Mouse (Mus musculus) forebrain, embryonic 10.5 days (tissue): ENCODE measurements around the gene Rimklb. TPM values are rescaled to one million over a fixed set of nuclear protein-coding genes. Genes with fewer than 3 reads are reported as not detected.
"Not testable (repeated sequence)": the region's sequence is repeated elsewhere in the genome, so short reads cannot be mapped to it uniquely, and the experiment has no call there.

Experiments used
- DNase-seq: peaks from one replicate; pipeline ENCODE4 v3.0.0-alpha.2; 2017; ENCODE audit warnings: low spot score; ENCODE audit errors: extremely low spot score
- H3K27ac ChIP-seq: fragments of 300-500 bp; sonication (generic); 2 replicates; pipeline ENCODE4 v1.5.1; 2016; ENCODE audit warnings: mild to moderate bottlenecking
- H3K27me3 ChIP-seq: fragments of 300-500 bp; sonication (generic); 2 replicates; pipeline ENCODE4 v1.6.1; 2016; ENCODE audit warnings: mild to moderate bottlenecking; ENCODE audit not compliant: poor library complexity, severe bottlenecking
- H3K36me3 ChIP-seq: fragments of 300-500 bp; sonication (generic); replicated peaks from 2 replicates; pipeline ENCODE4 v1.6.1; 2016; ENCODE audit warnings: mild to moderate bottlenecking, moderate library complexity
- H3K4me1 ChIP-seq: fragments of 300-500 bp; sonication (generic); 2 replicates; pipeline ENCODE4 v1.6.1; 2016
- H3K4me3 ChIP-seq: fragments of 300-500 bp; sonication (generic); 2 replicates; pipeline ENCODE4 v1.5.1; 2016; ENCODE audit warnings: mild to moderate bottlenecking, moderate library complexity
- H3K9me3 ChIP-seq: fragments of 300-500 bp; sonication (generic); 2 replicates; pipeline ENCODE4 v1.6.1; 2016; ENCODE audit warnings: mild to moderate bottlenecking, moderate library complexity
- WGBS: fragments of 180-500 bp; shearing (Covaris S2); methylation state at CpG from one replicate; pipeline ENCODE4 v1.1.7; 2016; 5-methylcytosine and 5-hydroxymethylcytosine counted together
- polyA plus RNA-seq: library from polyadenylated mRNA; unstranded; fragments of >200 nt; fragmentation: Nextera tagmentation; extraction: Ambion mirVana; gene quantifications from 2 replicates; pipeline ENCODE4 v1.2.1, GENCODE M21; 2016

The Rimklb gene
- polyA plus RNA-seq, 1 experiment from 2014 or later, result 44.4 TPM

GRCm38 (mm10) chr6:122492479-122492878, 6.1 kb downstream of the Rimklb start:
- Histone ChIP-seq H3K9me3 (no peaks in the 10 kb centered on the region), H3K27me3 (peaks cover 25% of the 10 kb centered on the region), H3K4me1 (peaks cover 52% of the 10 kb centered on the region), H3K4me3 (peak overlapping the region; percentile 53; the same call in 1 of the 2 replicates), H3K36me3 (no peaks in the 10 kb centered on the region), H3K27ac (peak overlapping the region; percentile 92; the same call in 1 of the 2 replicates)
- 18% methylated on average over 6 of the region's 6 CpGs for WGBS
- DNase-seq, result no peak

DNA sequence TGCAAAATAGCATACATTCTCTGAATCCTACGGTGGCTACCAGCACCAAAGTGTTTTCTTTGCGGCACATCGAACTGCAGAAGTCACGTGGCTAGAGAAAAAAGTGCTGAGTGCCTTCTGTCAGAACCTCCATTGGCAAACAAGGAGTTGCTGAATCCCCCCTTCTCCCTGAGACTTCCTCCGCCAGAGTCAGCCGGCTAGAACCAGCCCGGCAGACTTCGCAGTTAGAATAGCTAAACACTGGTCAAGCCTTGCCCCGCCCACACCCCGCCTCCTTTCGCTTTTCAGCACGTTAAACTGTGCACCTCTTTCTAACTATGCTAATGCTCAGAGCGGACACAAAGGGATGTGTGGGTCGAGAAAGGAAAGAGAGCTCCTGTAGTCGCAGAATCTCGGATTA, 7.0 kb downstream of the Rimklb start:
- WGBS, result 0% methylated on average over 16 of the region's 16 CpGs
- Histone ChIP-seq H3K4me1 (peaks cover 58% of the 10 kb centered on the region), H3K27ac (peak overlapping the region; percentile 92), H3K36me3 (no peaks in the 10 kb centered on the region), H3K27me3 (peaks cover 27% of the 10 kb centered on the region), H3K9me3 (no peaks in the 10 kb centered on the region), H3K4me3 (peak overlapping the region; percentile 53)
- DNase-seq, result peak; percentile 94

DNA sequence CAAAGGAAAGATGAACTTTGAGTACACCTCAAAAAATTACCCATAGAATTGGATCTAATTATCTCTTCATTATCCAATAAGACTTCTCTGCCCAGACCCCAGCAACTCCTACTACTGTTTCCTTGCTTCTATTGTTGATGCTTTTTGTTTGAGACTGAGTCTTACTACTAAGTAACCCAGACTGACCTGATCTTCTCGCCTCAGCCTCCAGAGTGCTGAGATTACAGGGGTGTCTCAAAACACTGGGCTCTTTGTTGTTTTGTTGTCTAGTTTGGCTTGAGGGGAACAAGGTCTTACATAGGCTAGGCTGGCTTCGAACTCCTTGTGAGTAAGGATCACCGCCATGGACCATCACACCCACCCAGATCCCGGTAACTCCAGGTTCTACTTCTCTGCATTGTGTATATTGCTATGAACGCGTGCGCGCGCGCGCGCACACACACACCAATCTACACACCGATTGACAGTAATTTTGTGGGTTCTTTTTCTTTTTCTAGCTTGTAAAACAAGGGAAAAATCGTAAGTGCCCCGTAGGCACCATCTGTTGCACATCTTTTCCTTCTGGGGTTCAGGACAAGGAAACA, 7.5 kb downstream of the Rimklb start:
- Histone ChIP-seq H3K9me3 (no peaks in the 10 kb centered on the region), H3K4me1 (peaks cover 54% of the 10 kb centered on the region), H3K36me3 (no peaks in the 10 kb centered on the region), H3K4me3 (peak overlapping the region; percentile 53), H3K27me3 (peaks cover 27% of the 10 kb centered on the region), H3K27ac (peak overlapping the region; percentile 92)
- no peak for DNase-seq
- 27% methylated on average over 15 of the region's 15 CpGs for WGBS

- peak overlapping the region; percentile 72 for H3K4me3 ChIP-seq
- WGBS, result under 1% methylated on average over 102 of the region's 111 CpGs
- H3K27ac ChIP-seq, result peak overlapping the region; percentile 95
- peak; percentile 85 for DNase-seq
- H3K4me1 ChIP-seq, result peaks cover 36% of the 10 kb centered on the region
- no peaks in the 10 kb centered on the region for H3K9me3 ChIP-seq
- peaks cover 19% of the 10 kb centered on the region for H3K27me3 ChIP-seq
- H3K36me3 ChIP-seq, result peaks cover 6% of the 10 kb centered on the region; the same call in 1 of the 2 replicates
These were observed 12.1 kb downstream of the Rimklb start for GRCm38 (mm10) chr6:122486297-122487117.

- Histone ChIP-seq H3K4me3 (peak overlapping the region; percentile 72), H3K27me3 (peaks cover 19% of the 10 kb centered on the region), H3K27ac (peak overlapping the region; percentile 95), H3K4me1 (peaks cover 28% of the 10 kb centered on the region), H3K36me3 (peaks cover 6% of the 10 kb centered on the region; the same call in 1 of the 2 replicates), H3K9me3 (no peaks in the 10 kb centered on the region)
- peak; percentile 50 for DNase-seq
- WGBS, result 6% methylated on average over 72 of the region's 91 CpGs
These were observed 12.9 kb downstream of the Rimklb start for GRCm38 (mm10) chr6:122485401-122486296.

GRCm38 (mm10) chr6:122478062-122478461, 20.5 kb downstream of the Rimklb start:
- H3K4me1 ChIP-seq, result no peaks in the 10 kb centered on the region
- H3K27ac ChIP-seq, result no peak overlapping the region
- H3K4me3 ChIP-seq, result no peak overlapping the region
- H3K36me3 ChIP-seq, result peaks cover 3% of the 10 kb centered on the region; the same call in 1 of the 2 replicates
- H3K9me3 ChIP-seq, result no peaks in the 10 kb centered on the region
- no peaks in the 10 kb centered on the region for H3K27me3 ChIP-seq
- WGBS, result 90% methylated on average over 3 of the region's 3 CpGs
- no peak for DNase-seq

DNA sequence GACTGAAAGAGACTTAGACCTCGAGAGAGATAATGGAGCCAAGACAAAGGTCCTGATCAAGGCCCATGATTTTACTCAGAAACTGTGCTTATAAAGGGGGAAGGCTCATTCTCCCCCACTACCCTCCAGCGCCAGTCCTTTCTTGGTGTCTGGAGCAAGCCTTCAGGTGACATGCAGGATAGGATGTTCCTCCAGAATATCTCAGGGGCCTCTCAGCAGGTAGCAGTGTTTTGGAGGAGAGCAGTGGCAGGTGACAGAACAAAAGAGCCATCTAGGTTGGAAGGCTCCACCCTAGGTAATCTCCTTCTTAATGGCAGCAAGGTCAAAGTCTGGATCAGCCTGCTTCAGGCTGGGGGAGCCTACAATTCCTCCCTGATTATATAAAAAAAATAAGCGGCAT, 27.1 kb downstream of the Rimklb start:
- WGBS, result 89% methylated on average over 3 of the region's 3 CpGs
- H3K4me3 ChIP-seq, H3K27me3 ChIP-seq, DNase-seq, H3K4me1 ChIP-seq, H3K9me3 ChIP-seq, H3K27ac ChIP-seq: not testable (repeated sequence)
- peaks cover 65% of the 10 kb centered on the region for H3K36me3 ChIP-seq

GRCm38 (mm10) chr6:122470240-122470639, 28.3 kb downstream of the Rimklb start:
- Histone ChIP-seq H3K27ac (no peak overlapping the region), H3K9me3 (no peaks in the 10 kb centered on the region), H3K36me3 (peaks cover 77% of the 10 kb centered on the region), H3K27me3 (no peaks in the 10 kb centered on the region), H3K4me1 (no peaks in the 10 kb centered on the region), H3K4me3 (no peak overlapping the region)
- DNase-seq, result no peak
- WGBS, result 100% methylated on average over 2 of the region's 2 CpGs

DNA sequence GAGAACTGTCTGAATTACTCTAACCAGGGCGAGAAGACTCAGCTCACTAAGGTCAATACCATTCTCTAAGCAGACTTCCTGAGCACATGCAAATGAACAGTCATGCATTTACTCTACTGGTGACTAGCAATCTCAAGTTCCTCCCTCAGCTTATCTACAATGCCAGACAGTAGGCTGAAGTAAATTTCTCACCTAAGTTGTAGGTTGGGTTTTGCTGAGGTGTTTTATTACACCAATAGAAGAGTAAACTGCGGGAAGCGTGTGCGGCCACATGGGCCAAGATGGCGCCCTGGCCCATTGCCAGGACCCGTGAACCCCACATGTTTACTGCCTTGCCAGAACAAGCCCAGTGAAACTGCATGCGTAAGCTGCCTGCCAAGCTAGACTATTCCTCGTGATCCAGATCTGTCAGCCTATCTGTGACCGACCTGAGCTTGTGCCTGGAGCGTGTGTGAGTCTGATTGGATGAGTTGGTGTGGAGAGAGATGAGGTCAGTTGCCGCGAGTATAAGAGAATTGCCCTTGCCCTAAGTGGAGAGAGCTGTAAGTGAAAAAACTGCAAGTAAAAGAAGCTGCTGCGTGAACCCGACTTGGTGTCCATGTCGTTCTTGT, 29.4 kb downstream of the Rimklb start:
- Histone ChIP-seq H3K27ac (no peak overlapping the region), H3K36me3 (peaks cover 88% of the 10 kb centered on the region), H3K4me1 (no peaks in the 10 kb centered on the region), H3K4me3 (no peak overlapping the region), H3K27me3 (no peaks in the 10 kb centered on the region), H3K9me3 (no peaks in the 10 kb centered on the region)
- no peak for DNase-seq
- 95% methylated on average over 15 of the region's 15 CpGs for WGBS

DNA sequence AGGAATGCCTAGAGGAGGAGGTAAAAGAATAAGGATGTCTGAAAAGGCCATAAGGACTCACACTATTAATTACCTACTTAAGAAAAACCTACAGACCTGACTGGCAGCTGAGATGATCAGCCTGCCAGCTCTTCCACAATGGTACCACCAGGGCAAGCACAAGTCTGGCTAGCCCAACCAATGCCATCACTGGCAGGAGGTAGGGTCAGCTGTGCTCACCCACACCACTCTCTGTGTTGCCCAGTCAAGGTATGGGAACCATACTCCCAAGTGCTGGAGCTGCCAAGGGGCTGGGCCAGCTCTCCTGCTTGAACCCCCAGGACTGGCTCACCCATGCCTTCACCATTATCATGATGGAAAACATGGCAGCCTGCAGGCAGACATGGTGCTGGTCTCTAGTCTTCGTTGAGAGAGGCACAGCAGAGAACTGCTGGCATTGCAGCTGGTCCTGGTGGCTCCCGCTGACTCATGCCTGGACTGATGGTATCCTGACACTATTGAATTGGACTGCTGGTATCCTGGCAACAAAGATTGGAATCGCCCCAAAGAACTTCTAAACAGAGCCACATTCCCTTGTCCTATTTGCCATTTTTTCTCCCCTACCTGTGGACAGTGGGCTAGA, 32.4 kb downstream of the Rimklb start:
- H3K4me1 ChIP-seq, result no peaks in the 10 kb centered on the region
- H3K4me3 ChIP-seq, result no peak overlapping the region
- no peaks in the 10 kb centered on the region for H3K9me3 ChIP-seq
- H3K27ac ChIP-seq, result no peak overlapping the region
- DNase-seq, result no peak
- no peaks in the 10 kb centered on the region for H3K27me3 ChIP-seq
- peaks cover 99% of the 10 kb centered on the region for H3K36me3 ChIP-seq
- 89% methylated on average over 3 of the region's 3 CpGs for WGBS

DNA sequence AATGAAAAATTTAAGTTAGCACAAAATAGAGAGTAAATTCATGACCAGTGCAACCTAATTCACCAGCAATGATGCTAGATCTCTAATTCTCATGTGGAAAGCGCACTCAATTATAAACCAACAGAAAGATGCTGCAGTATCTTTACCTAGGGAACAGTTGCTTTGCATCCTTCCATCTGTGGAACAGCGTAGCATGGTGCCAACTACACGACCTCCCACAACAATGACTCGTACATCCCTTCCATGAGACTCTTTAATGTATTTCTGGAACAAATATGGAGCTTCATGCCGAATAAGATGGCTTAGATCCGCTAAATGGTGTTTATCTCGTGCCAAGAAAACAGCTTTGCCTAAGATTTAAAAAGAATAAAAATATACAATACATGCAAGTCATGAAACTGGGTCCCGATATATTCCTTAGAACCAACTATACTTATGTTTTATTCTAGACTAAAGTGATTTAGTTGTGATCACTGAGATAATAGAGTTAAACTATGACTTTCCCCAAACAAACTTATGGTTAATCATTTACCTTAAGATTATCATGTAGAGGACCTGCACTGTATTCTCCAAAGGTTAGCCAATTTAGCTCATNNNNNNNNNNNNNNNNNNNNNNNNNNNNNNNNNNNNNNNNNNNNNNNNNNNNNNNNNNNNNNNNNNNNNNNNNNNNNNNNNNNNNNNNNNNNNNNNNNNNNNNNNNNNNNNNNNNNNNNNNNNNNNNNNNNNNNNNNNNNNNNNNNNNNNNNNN, 39.4 kb downstream of the Rimklb start:
- no peaks in the 10 kb centered on the region for H3K27me3 ChIP-seq
- H3K27ac ChIP-seq, result no peak overlapping the region
- no peak for DNase-seq
- no peaks in the 10 kb centered on the region for H3K9me3 ChIP-seq
- 93% methylated on average over 8 of the region's 8 CpGs for WGBS
- H3K4me1 ChIP-seq, result no peaks in the 10 kb centered on the region
- H3K4me3 ChIP-seq, result no peak overlapping the region
- H3K36me3 ChIP-seq, result peaks cover 95% of the 10 kb centered on the region
